Mouse (Mus musculus) lung, embryonic 14.5 days (tissue): ENCODE results near the gene Tmem33. TPM values are rescaled to one million over a fixed set of nuclear protein-coding genes. Genes with fewer than 3 reads are reported as not detected.

Source experiments
- ATAC-seq: fragments of 200-750 bp; cut with Nextera tagmentation; 2 replicates; pipeline ENCODE4 v1.8.0; 2017; ENCODE audit warnings: mild to moderate bottlenecking, moderate TSS enrichment, moderate library complexity; ENCODE audit not compliant: insufficient read depth
- DNase-seq: peaks from one replicate; pipeline ENCODE4 v3.0.0-alpha.2; 2015
- H3K27ac ChIP-seq: fragments of 300-500 bp; sonication (generic); 2 replicates; pipeline ENCODE4 v1.5.1; 2014; ENCODE audit warnings: low read depth, mild to moderate bottlenecking, moderate library complexity
- H3K27me3 ChIP-seq: fragments of 300-500 bp; sonication (generic); 2 replicates; pipeline ENCODE4 v1.6.1; 2014; ENCODE audit warnings: low read length, control low read depth; ENCODE audit not compliant: insufficient read depth
- H3K36me3 ChIP-seq: fragments of 300-500 bp; sonication (generic); 2 replicates; pipeline ENCODE4 v1.6.1; 2014; ENCODE audit warnings: control low read depth; ENCODE audit not compliant: insufficient read depth
- H3K4me1 ChIP-seq: fragments of 300-500 bp; sonication (generic); 2 replicates; pipeline ENCODE4 v1.6.1; 2014; ENCODE audit warnings: antibody characterized with exemption, control low read depth; ENCODE audit not compliant: insufficient read depth
- H3K4me2 ChIP-seq: fragments of 300-500 bp; sonication (generic); 2 replicates; pipeline ENCODE4 v1.6.1; 2014; ENCODE audit warnings: mild to moderate bottlenecking
- H3K4me3 ChIP-seq: fragments of 300-500 bp; sonication (generic); 2 replicates; pipeline ENCODE4 v1.5.1; 2014; ENCODE audit warnings: low read depth, low read length
- H3K9ac ChIP-seq: fragments of 300-500 bp; sonication (generic); 2 replicates; pipeline ENCODE4 v1.6.1; 2014
- H3K9me3 ChIP-seq: fragments of 300-500 bp; sonication (generic); 2 replicates; pipeline ENCODE4 v1.6.1; 2016; ENCODE audit warnings: low read depth, low read length, control low read depth
- CTCF ChIP-seq: IDR thresholded peaks from 2 replicates; pipeline ENCODE4 v1.5.1; 2016; ENCODE audit warnings: antibody characterized with exemption, low read depth
- WGBS: fragments of 180-500 bp; shearing (Covaris S2); extraction: QIAGEN DNeasy Blood & Tissue Kit; methylation state at CpG from one replicate; pipeline ENCODE4 v1.1.7; 2014; 5-methylcytosine and 5-hydroxymethylcytosine counted together
- polyA plus RNA-seq: library from polyadenylated mRNA; unstranded; fragments of >200 nt; fragmentation: Nextera tagmentation; extraction: Ambion mirVana; gene quantifications from 2 replicates; pipeline ENCODE4 v1.2.1, GENCODE M21; 2014

Tmem33 gene
- polyA plus RNA-seq, 1 experiment from 2014 or later: 73.9 TPM

DNA sequence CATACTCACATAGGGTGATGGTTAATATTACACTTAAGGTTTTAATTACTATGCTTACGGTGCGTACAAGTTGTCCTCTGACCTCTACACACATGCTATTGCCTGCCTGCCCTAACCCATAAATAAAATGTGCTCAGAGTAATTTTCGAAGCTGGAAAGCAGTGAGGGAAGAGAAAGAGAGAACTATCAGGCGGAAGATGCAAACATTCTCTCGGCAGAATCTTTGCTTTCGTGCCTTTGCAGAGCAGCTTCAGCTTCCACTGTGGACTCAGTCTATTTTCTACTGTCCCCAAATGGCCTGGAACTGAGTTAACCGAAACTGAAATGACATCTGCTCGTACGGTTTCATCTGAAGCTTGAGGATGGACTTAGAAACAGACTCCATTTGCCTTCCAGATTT is 1.9 kb upstream of the Tmem33 start:
- Histone ChIP-seq H3K36me3 (peaks cover 13% of the 10 kb centered on the region; the same call in 1 of the 2 replicates), H3K9me3 (no peaks in the 10 kb centered on the region), H3K9ac (no peak overlapping the region), H3K4me2 (no peak overlapping the region), H3K4me1 (no peaks in the 10 kb centered on the region; the same call in 1 of the 2 replicates), H3K27me3 (no peaks in the 10 kb centered on the region), H3K4me3 (no peak overlapping the region), H3K27ac (no peak overlapping the region)
- DNase-seq (no peak), ATAC-seq (no peak)
- no peak for TF ChIP-seq CTCF
- 80% methylated on average over 9 of the region's 9 CpGs for WGBS

DNA sequence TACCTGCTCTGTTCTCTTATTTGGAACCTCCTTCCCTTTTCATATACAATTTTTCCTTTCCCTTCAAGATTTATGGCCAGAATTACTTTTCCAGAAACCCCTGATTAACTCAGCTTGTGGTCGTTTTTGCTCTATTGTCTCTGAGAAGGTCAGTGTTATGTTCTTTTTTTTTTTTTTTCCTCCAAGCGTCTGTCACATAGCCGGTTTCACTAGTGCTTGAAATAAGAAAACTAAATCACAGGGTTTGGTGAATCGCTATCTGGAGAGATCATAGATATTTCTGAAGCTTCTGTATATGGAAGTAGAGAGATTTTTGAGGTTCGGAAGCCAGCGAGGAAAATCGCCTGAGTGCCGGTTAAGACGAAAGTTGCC is 220 bp upstream of the Tmem33 start:
- WGBS: under 1% methylated on average over 9 of the region's 9 CpGs
- 0 out of 2 replicates have a peak overlapping the region, but pooled peaks have one; percentile 52 for H3K27ac ChIP-seq
- ATAC-seq: peak; percentile 5; the same call in 1 of the 2 replicates

DNA sequence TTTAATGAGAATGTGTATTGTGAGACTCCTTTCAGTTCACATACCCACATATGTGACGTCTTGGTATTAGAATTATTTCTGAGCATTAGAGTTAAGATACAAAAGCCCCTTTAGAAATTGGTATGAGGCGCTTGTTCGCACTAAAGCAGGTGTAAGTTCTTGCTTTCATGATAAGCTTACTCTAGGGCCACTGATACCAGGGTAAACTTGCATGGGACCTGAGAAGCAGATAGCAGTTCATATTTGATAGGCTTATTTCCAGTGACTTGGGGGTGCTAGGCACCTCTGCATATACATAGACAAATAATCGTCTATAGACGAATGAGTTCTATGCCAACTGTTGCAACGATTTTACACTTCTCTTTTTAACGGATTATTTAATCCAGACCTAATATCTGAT is 2.6 kb downstream of the Tmem33 start:
- Histone ChIP-seq H3K9ac (no peak overlapping the region), H3K4me3 (no peak overlapping the region), H3K27me3 (no peaks in the 10 kb centered on the region), H3K9me3 (no peaks in the 10 kb centered on the region), H3K4me1 (no peaks in the 10 kb centered on the region; the same call in 1 of the 2 replicates), H3K27ac (no peak overlapping the region), H3K4me2 (no peak overlapping the region), H3K36me3 (peaks cover 55% of the 10 kb centered on the region)
- DNase-seq (no peak), ATAC-seq (no peak)
- WGBS: 87% methylated on average over 7 of the region's 7 CpGs
- no peak for TF ChIP-seq CTCF

More for the DNA sequence above, 220 bp upstream of the Tmem33 start:
- H3K4me2 ChIP-seq: peak overlapping the region; percentile 55
- no peak for TF ChIP-seq CTCF
- H3K36me3 ChIP-seq: peaks cover 29% of the 10 kb centered on the region
- H3K27me3 ChIP-seq: no peaks in the 10 kb centered on the region
- no peak for DNase-seq
- H3K9ac ChIP-seq: peak overlapping the region; percentile 89
- H3K9me3 ChIP-seq: no peaks in the 10 kb centered on the region
- no peaks in the 10 kb centered on the region; the same call in 1 of the 2 replicates for H3K4me1 ChIP-seq
- peak overlapping the region; percentile 95 for H3K4me3 ChIP-seq

DNA sequence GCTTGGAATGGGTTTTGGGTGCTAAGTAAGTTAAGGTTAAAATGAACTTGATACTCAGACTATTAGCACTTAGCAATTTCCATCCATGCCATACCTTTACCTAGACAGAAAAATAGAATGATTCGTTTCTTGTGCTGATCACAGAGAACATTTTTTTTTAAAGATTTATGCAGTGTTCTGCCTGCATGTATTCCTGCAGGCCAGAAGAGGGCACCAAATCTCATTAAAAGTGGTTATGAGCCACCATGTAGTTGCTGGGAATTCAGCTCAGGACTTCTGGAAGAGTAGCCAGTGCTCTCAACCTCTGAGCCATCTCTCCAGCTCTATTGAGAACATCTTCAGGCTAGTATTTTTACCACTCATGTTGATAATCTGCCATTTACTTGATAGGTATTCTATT is 5.7 kb downstream of the Tmem33 start:
- peak; percentile 46 for TF ChIP-seq CTCF
- H3K4me2 ChIP-seq: no peak overlapping the region
- H3K9ac ChIP-seq: no peak overlapping the region
- no peak overlapping the region for H3K27ac ChIP-seq
- ATAC-seq (no peak), DNase-seq (peak; percentile 31)
- no peaks in the 10 kb centered on the region for H3K27me3 ChIP-seq
- H3K36me3 ChIP-seq: peaks cover 70% of the 10 kb centered on the region
- H3K4me1 ChIP-seq: no peaks in the 10 kb centered on the region
- no peaks in the 10 kb centered on the region for H3K9me3 ChIP-seq
- 88% methylated on average over 1 of the region's 1 CpGs for WGBS
- no peak overlapping the region for H3K4me3 ChIP-seq

DNA sequence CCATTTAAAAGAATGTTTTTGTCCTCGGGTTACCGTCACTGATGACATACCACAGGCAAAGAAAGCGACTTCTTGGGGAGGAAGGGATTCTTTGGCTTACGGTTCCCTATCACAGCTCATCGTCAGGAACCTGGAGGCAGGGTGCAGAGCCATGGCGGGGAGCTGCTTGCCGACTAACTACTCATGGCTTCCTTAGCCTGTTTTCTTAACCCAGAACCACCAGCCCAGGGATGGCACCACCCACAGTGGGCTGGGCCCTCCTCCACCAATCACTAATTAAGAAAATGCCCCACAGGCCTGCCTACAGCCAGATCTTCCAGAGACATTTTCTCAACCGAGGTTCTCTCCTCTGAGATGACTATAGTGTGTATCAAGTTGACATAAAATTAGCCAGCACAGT is 8.9 kb downstream of the Tmem33 start:
- H3K4me2 ChIP-seq: no peak overlapping the region
- ATAC-seq: no peak
- WGBS: 94% methylated on average over 8 of the region's 8 CpGs
- DNase-seq: no peak
- no peak for TF ChIP-seq CTCF
- peaks cover 49% of the 10 kb centered on the region for H3K36me3 ChIP-seq
- no peaks in the 10 kb centered on the region for H3K9me3 ChIP-seq
- H3K27me3 ChIP-seq: no peaks in the 10 kb centered on the region
- H3K4me1 ChIP-seq: no peaks in the 10 kb centered on the region
- H3K4me3 ChIP-seq: no peak overlapping the region
- H3K27ac ChIP-seq: no peak overlapping the region
- no peak overlapping the region for H3K9ac ChIP-seq

DNA sequence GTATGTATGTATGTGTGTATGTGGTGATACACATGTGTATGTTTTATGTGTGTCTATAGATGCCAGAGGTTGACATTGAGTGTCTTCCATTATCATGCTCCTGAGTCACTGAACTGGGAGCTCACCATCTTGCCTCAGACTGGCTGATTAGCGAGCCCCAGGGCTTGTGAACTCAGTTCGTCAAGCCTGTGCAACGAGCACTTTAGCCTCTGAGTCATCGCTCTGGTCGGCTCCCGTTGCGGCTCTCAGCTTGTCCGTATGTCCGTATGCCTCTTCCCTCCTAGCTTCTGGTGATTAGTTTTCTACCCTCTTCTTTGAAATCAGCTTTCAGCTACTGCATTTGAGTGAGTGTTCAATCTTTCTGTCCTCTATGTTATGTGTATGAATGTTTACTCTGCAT is 19.0 kb downstream of the Tmem33 start:
- Histone ChIP-seq H3K4me2 (no peak overlapping the region), H3K4me3 (no peak overlapping the region), H3K9ac (no peak overlapping the region), H3K27ac (no peak overlapping the region), H3K4me1 (no peaks in the 10 kb centered on the region), H3K9me3 (no peaks in the 10 kb centered on the region), H3K27me3 (no peaks in the 10 kb centered on the region), H3K36me3 (peaks cover 24% of the 10 kb centered on the region)
- no peak for DNase-seq
- no peak for ATAC-seq
- no peak for TF ChIP-seq CTCF
- 93% methylated on average over 9 of the region's 9 CpGs for WGBS

- 90% methylated on average over 4 of the region's 4 CpGs for WGBS
- Histone ChIP-seq H3K27me3 (no peaks in the 10 kb centered on the region), H3K36me3 (peaks cover 29% of the 10 kb centered on the region), H3K4me1 (no peaks in the 10 kb centered on the region), H3K4me3 (no peak overlapping the region), H3K4me2 (no peak overlapping the region), H3K27ac (no peak overlapping the region), H3K9me3 (no peaks in the 10 kb centered on the region), H3K9ac (no peak overlapping the region)
- no peak for ATAC-seq
- TF ChIP-seq CTCF: no peak
- no peak for DNase-seq
These were observed 19.5 kb downstream of the Tmem33 start for GRCm38 (mm10) chr5:67279840-67280239.

DNA sequence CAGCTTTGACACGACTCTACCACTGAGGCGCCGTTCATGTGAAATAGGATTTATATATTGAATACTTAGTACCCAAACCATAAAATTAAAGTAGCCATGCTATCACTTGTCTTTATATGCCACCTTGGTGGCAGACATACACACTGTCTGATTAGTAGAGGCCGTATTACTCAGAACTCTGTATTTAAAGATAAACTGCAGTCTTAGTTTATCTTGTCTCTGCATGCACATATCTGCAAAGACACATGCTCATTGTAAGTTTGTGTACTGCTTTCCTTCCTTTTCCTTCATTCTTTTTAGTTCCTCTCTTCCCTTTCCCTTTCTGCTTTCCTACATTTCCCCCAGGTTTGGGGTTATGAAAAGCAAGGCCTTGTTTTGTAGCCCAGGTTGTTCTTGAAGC is 20.0 kb downstream of the Tmem33 start:
- peaks cover 34% of the 10 kb centered on the region for H3K36me3 ChIP-seq
- DNase-seq: no peak
- 91% methylated on average over 4 of the region's 4 CpGs for WGBS
- no peak overlapping the region for H3K9ac ChIP-seq
- no peaks in the 10 kb centered on the region for H3K27me3 ChIP-seq
- no peak overlapping the region for H3K4me2 ChIP-seq
- no peaks in the 10 kb centered on the region for H3K9me3 ChIP-seq
- no peak overlapping the region for H3K4me3 ChIP-seq
- H3K4me1 ChIP-seq: no peaks in the 10 kb centered on the region
- ATAC-seq: no peak
- no peak for TF ChIP-seq CTCF
- H3K27ac ChIP-seq: no peak overlapping the region
